Mouse (Mus musculus): ENCODE measurements around the gene Rap1b. TPM values are rescaled to one million over a fixed set of nuclear protein-coding genes. Genes with fewer than 3 reads are reported as not detected.

The Rap1b gene
- total RNA-seq, 4 experiments from 2014 or later, result 52.8 to 55.2 (median 53.2) TPM

DNA sequence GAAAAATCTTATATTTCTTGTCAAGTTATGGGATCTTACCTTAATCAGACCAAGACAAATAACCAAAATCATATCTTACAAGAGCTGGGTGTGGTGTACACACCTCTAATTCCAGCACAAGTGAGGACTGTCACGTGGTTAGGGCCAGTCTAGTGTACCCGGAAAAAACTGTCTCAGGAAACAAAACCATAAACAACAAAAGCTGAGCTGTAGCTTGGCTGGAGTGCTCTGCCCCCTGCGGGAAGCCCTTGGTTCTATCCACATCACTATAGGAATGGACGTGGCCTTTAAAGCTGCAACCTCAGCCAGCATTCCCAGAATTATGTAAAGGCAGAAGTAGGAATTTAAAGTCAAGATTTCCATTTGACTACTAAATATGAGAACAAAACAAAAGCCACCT, 21.7 kb downstream of the Rap1b start:
- DNase-seq (ENCODE audit: low spot score in 2 of 2), result no peak

DNA sequence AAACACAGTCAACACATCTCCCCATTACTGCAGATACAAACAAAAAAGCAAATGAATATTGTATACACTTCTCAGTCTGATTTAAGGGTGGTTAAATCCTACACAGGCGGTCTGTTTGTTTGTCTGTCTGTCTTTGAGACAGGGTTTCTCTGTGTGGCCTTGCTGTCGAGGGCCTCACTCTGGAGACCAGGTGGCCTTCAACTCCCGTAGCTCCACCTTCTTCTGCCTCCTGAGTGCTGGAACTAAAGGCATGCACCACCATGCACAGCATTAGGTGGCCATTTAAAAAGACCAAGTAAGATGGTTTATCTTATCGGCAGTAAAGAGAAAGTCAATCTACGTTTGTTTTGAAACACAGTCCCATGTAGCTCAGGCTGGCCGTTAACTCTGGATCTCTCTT, 22.5 kb downstream of the Rap1b start:
- no peak for DNase-seq (ENCODE audit: low spot score in 2 of 2)

DNA sequence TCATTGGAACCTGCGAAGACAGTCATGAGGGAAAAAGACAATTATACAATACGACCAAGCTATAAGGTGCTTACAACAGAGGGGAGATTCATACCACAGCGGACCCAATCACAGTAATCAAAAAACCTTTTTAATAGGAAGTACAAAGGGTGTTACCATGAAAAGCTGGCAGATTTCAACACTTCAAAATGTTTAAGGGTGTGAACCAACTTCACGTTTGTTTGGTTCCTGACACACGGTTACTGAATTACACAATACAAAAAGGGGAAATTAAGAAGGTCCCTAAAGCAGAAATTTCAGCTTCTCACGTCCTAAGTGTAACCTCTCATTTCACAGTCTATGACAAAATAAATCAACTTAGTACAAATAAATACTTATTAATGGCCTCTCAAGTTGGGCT, 27.2 kb downstream of the Rap1b start:
- DNase-seq (ENCODE audit: low spot score in 2 of 2), result no peak

DNA sequence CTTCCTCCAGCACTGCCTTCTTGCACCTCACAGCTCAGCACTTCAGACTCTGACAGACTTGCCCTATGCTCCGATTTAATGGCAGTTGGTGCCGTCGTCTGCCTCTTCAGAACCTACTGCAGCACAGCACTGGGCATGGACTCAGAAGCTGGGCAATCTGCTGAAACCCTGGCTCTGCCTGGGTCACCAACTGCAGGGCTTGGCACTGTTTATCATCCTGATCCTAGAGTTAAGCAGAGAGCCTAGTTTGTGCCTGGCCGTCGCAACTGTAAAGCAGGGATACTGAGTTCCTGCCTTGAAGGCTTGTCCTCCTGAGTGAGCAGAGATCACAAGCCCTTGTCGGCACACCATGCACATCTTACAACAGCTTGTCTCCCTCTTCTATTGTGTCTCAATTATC, 29.1 kb downstream of the Rap1b start:
- no peak for DNase-seq (ENCODE audit: low spot score in 2 of 2)

DNA sequence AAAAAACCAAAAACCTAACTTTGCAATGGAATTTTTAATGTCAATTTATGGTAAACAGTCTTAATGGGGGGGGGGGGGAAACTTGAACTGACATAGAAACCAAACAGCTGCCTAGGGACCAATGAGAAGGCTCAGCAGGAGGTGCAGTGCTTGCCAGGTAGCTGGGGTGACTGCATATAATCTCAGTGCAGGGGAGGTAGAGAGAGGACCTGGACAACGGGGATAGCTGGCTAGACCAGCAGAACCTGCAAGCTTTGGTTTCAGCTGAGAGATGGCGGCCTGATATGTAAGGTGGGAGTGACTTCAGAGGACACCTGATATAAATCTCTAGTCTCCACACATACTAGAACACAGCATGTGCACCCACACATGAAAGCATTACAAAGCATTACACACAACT, 33.3 kb downstream of the Rap1b start:
- DNase-seq (ENCODE audit: low spot score in 2 of 2), result no peak

DNA sequence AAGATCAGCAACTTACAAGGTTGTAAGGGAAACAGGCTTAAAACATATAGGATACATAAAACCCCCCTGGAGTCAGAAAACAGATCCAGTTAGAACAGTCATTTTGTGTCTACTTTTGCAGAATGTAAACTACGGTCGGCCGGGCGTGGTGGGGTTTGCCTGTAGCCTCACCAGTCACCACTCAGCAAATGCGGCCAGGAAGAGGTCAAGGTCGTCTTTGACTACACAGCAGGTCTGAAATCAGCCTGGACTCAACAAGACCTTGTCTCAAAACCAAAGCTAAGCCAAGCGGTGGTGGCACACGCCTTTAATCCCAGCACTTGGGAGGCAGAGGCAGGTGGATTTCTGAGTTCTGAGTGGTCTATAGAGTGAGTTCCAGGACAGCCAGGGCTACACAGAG, 34.3 kb downstream of the Rap1b start:
- no peak for DNase-seq (ENCODE audit: low spot score in 2 of 2)

DNA sequence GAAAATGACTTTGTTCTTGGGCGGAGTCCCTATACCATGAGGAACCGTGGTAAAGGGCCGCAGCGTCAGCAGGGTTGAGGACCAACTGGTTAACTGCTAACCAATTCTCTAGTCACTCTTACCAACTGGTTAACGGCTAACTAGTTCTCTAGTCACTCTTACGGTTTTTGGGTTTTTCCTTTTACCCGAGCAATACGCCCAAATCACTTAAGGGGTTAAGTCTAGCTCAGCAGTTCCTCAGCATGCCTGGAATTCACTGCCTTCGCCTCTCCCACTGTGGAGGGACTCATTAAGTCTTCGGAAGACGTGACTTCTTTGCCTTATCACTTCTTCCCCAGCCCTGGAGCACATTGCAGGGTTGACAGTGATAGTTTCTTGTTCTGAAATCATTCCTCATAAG, 35.3 kb downstream of the Rap1b start:
- no peak for DNase-seq (ENCODE audit: low spot score in 2 of 2)

DNA sequence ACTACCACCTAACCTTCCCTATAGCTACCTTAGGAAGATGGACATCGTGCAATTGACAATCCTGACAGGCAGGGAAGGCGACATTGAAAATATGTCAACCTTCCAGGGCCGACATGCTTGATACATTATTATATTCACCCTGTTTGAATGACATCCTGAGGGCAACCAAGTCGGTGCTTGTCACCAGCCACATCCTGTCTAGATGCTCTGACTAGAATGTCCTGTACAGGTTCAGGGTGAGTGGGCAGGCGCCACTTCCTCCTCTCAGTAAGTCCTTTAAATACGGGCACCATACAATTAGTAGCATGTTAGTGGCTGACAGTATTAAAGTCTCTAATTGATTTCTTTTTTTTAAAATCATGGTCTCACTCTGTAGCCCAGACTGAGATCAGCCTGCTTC, 37.8 kb downstream of the Rap1b start:
- no peak for DNase-seq (ENCODE audit: low spot score in 2 of 2)

DNA sequence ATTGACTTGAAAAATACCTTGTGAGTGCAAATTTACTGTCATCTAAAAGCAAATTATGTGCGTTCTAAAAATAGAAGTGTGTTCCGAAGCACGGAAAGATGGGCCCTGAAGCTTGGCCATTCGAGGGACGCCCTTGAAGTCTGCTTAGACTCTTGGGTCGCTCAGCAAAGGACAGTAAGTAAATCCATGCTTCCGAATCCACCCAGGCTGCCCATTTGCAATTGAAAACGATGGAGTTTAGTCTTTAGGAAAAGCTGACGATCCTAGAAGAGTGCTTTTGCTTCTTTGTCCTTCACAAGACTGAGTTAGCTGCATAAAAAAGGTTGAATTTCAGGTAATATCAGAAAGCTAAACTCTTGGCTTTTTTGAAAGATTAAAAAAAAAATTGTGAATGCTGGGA, 39.9 kb downstream of the Rap1b start:
- no peak for DNase-seq (ENCODE audit: low spot score in 2 of 2)

DNA sequence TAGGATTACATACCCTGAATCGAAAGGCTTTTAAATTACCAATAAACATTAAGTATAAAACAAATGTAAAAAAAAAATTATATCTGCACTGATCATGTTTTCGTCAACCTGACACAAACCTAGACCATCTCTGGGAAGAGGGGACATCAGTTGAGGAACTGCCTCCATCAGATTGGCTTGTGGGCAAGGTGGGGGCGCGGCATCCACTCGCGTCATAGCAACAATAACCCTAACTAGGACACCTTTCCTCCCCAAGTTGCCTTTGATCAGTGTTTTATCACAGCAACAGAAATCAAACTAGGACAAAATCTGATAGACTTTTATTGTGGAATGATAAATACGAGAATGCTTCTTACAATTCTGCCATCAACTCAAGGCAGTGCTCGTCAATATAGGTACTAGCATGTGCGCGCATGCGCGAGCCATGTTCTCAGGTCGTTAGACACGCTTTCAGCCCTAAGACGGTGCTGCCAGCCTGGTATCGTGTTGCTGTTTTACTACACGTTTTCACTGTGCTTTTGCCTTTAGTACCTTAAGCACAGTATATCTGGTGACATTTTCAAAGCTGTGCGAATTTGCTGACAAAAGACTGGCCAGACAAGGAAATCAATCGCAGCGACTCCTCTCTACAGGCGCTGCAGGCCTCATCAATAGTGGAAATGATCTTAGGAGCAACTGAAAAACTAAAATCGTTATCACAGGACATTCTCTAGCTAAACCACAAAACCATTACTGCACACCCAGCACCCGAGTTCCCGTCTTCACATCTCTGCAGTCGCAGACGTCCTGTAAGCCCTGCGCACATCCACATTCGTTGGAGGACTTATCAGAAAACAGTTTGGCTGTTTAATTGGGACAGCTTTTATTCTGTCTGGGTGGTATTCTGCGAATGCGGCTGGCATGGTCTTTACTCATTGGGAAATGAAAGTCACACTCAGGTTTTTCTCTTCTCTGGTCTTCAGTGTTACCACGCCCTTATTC, 41.7 kb downstream of the Rap1b start:
- DNase-seq (ENCODE audit: low spot score in 2 of 2), result no peak

DNA sequence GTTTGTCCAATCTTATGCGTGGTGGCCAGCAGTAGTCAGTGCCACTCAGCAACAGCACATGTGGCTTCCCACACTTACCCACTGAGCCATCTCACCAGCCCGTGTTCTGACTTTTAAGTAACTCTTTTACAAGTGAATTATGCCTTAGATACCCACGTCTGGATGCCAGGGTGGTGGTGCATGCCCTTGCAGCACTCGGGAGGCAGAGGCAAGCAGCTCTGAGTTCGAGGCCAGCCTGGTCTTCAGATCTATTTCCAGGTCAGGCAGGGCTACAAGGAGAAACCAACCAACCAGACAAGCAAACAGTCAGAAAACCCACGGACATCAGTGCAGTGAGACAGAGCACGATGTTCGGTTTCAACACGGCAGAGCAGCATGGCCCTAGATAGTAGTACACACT, 43.9 kb downstream of the Rap1b start:
- DNase-seq (ENCODE audit: low spot score in 2 of 2), result no peak

DNA sequence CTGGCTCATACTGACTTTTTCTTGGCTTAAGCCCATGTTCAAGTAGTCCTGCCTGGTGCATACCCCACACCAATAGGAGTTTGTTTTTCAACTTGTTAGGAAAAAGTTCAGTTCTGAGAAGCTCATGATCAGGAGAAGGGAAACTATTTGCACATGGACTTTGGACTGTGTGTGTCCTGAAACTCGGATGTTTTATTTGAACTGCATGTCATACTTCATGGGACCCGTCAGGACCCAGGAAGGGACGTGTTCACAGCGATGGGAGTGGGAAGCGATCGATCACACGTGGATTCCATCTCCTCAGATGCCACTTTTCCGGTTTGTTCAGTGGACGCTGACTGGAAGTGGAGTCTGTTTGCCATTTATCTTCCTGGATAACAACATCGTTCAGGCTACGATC, 46.0 kb downstream of the Rap1b start:
- no peak for DNase-seq (ENCODE audit: low spot score in 2 of 2)

DNA sequence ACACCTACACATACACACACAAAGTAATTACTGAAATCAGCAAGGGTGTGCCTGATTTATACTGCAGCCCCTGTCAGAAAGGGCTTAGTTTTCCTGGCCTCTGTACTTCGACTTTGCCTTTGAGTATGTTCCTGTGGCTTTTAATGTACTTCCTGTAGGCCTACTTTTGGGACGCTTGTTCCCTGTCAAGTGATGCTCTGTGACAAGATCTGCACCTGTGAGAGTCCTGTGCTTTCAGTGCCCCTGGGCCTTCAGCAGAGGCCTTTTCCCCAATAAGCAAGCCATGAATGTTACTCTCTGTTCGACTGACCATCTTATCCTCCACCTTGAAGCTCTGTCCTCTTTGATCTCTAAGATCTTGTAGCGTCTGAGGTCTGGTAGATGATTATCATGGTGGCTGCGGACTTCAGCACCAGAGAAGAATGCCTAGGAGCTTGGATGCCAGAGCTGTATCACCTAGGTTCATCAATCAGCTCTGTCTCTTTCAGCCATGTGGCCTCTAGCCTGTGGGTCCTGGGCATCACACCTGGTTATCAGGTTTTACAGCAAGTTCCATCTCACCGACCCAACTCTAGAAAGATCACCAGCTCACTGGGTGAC, 47.3 kb downstream of the Rap1b start:
- DNase-seq (ENCODE audit: low spot score in 2 of 2), result no peak

DNA sequence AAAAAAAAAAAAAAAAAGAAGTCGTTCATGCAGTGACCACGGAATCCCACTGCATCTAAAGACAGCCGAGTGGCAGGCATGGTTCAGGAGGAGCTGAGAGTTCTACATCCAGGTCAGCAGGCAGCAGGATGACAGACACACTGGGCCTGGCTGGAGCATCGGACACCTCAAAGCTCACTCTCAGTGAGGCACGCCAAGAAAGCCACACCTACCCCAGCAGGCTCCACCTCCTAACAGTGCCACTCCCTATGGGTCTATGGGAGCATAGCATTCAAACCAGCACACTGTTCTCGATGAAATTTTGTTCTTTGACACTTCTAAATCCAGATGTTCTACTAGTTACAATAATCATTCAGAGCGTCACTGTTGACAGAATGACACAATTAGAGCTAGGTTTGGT, 48.2 kb downstream of the Rap1b start:
- DNase-seq (ENCODE audit: low spot score in 2 of 2), result no peak

DNA sequence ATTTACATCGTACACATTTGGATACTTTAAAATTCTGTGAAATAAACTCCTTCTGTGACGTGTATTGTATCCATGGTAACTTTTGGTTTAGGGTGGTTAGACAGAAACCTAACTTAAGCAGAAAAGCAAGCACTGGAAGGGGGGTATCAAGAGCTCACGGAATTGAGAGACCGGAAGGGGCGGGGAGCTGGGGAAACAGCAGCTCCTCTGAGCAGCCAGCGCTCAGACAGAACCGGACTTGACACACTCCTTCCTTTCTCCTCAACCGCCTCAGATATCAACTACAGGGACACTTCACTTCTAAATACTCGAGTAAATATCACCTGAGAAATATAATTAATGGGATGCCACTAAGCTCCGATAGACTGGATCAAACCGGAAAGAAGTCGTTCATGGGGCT, 48.7 kb downstream of the Rap1b start:
- no peak for DNase-seq (ENCODE audit: low spot score in 2 of 2)

DNA sequence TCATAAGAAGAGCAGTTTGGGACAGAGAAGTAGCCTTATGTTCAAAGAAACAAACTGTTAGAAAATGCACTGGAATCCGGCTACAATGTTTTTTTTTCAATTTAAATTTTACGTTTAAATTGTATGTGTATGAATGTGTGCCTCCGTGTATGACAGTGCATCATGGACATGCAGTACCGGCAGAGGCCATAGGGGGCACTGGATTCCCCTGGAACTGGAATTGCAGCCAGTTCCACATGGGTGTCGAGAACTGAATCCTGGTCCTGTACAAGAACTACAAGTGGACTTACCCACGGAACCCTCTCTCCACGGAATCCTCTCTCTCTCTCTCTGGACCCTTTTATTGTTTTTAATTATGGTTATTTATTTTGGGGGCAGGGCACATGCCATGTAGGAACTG, 49.7 kb downstream of the Rap1b start:
- DNase-seq (ENCODE audit: low spot score in 2 of 2), result no peak

DNA sequence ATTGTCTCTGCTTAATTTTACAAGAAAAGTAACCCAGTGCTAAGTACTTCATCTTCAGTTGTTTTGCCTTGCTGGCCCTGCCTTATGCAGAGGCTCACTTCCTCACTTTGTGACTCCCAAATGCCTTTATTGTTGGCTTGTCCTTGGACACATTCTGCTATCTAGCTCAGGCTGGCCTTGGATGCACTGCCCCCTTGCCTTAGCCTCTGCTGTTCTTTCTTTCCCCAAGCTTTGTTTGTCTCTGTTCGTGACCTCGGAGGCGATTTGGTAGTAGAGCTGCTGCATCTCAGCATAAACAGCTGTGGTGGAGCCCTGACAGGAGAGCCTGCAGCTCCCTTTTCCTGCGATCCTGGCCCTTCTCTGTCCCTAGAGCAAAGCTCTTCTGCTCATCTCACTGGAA, 50.6 kb downstream of the Rap1b start:
- DNase-seq (ENCODE audit: low spot score in 2 of 2), result no peak

DNA sequence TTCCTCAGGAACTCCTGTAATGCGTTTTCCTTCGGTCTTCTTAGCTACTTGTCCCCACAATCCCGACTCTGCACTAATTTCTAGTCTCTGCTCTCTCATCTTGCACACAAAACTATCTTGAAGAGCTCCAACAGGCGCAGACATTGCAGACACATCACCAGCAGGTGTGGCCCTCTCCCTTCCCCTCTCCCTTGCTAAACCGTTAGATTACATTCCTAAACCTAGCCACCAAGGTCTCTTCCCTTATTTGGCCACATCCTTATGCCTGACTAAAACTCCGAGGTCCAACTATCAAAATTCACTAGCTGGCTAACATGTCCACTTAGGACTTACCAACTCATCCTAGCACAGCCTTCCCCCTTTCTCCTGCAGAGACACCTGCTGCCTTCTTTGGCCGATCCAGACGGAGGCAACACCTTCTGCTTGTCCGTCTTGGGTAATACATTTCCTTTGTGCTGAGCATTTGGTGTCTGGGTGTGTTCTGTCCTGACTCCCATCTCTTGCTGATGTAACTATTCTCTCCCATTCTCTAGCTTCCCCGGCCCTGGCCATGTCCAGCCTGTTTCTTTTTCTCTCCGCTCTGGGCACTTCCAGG, 52.3 kb downstream of the Rap1b start:
- DNase-seq (ENCODE audit: low spot score in 2 of 2), result no peak

DNA sequence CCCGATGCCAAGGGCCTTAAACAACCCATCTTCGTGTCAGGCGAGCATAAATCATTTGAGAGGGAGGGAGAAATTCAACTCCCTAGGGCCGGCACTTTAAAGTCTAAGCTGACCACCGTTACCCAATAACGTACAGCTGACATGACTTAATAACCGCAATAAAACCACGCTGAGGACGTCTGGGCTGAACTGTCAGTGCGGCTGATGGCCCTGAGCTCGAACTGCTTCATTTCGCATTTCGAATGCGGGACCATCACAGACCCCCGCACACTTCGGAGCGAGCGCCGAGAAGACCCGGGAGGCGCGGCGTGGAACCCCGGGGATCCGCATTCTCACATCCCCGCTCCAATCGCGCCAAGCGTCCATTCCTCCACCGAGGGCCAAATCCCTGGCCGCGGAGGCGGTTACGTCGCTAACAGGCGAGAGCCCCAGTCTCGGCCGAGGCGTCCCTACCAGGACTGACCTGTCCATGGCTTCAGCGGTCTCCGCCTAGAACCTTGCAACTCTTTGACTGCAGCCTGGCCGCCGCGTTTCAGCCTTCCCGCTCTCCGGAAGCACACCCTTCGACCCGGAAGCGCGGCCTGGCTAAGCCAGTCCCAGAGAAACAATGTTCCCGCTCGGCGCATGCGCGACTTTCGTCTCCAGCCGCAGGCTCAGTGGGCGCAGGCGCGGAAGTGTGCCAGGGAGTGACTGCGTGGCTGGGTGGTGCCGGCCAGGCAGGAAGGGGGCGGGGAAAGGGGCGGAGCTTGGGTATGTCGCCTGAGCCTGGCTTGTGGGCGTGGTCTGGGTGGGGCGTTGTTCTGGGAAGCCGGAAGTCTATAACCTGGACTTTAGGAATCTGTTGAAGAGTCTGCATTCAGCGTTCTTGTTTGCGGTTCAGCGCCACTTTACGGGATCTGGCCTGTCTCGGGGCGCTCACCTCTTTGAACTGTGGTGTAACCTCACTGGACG, 53.4 kb downstream of the Rap1b start, which contains the start of gene Nup107:
Gene Nup107, minus strand, starts transcription at position 565 of the 951 bp plus-strand sequence.
- DNase-seq (ENCODE audit: low spot score in 2 of 2), result peak; percentile 99 to 100

DNA sequence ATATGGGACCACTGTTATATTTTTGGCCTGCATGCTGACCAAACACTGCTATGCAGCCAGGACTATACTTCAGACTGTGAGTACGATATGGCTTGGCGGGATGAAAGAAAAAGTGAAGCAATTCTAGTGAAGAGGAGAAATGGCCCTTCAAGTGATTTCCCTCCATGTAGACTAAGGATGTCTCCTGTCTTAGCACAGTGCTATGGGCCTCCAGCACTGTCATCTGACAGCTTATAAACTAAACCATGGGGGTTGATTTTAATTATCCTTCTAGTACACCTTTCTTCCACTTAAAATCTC, 54.7 kb downstream of the Rap1b start:
- no peak for DNase-seq (ENCODE audit: low spot score in 2 of 2)

DNA sequence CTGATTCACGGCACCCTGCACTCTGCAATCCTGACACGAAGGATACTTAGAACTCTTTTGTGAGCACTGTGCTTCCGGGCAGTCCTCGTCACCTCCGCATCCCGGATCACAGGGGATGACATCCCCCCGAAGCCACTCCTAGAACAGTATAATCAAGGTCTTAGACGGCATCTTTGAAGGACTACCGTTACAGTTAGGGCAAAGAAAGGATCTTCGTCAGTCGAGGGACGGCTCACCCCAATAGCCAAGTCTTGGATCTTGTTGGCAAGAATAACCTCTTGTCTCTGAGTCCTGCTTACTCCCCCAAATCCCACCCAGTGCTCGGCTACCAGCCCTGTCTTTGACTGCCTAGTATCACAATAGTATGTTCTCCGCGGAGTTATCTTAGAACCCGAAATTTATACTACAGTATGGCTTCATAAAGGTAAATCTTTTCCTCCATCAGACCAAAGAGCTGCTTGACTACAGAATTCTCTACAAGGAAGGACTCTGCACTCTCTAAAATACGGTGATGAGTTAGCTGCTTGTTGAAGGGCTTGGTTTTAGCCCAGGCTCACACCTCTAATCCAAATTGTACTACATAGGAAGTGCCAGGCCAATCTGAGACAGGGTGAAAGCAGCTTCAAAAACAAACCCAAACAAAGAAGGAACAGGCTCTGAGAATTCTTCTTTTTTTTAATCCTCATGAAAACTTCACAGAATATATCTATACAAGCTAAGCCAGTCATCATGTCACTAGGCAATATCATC, 55.2 kb downstream of the Rap1b start:
- no peak for DNase-seq (ENCODE audit: low spot score in 2 of 2)

All from left cerebral cortex, adult 8-10 months (tissue).